Mouse (Mus musculus) urinary bladder, postnatal 25 days (tissue): ENCODE results near the gene Il11ra1.
"Not testable (repeated sequence)": the region's sequence is repeated elsewhere in the genome, so short reads cannot be mapped to it uniquely, and the experiment has no call there.

Experiments used
- DNase-seq: peaks from one replicate; pipeline ENCODE4 v3.0.0; 2022; ENCODE audit warnings: low spot score

The Il11ra1 gene

DNA sequence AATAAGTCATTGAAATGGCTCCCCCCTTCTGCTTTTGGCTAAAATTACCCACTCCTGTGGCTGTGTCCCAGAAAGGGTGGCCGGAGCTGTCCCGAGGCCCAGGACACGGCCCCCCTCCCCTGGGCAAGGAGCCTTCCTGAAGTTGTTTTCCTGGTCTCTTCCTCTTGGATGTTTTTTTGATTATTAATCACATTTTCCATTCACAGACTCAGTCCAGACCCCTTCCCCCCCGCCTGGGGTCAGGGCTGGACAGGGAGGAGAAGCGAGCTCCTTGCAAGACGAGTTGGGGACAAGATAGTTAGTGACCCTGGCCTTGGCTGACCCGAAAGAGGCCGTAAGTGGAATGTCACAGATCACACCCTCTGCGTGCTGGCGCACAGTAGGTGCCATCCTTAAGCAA is at the start of gene Il11ra1:
Gene Il11ra1, plus strand, starts transcription at position 207 of the 400 bp plus-strand sequence.
- DNase-seq, result not testable (repeated sequence)

- DNase-seq, result peak; percentile 79
Observed at GRCm38 (mm10) chr4:41653296-41653695, 46.5 kb upstream of the Il11ra1 start.

- no peak for DNase-seq
Observed at GRCm38 (mm10) chr4:41653730-41654129, 46.1 kb upstream of the Il11ra1 start.

DNA sequence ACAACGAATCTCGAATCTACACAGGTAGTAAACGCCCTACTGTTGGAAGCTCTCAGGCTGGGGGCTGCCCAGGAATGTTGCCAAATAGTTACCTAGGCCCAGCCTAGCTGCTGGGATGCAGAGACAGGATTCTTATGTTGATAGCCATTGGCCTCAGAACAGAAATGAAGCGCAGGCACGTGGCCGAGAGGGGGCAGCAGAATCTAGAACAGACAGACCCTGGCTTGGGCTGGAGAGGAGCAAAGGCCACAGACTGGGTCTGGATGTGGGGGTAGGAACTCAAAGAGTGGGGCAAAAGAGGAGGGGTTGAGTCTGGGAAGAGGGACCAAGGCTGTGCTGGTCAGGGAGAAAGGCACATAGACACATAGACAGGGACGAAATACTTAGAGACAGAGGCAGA is 45.6 kb upstream of the Il11ra1 start:
- DNase-seq, result peak; percentile 57

DNA sequence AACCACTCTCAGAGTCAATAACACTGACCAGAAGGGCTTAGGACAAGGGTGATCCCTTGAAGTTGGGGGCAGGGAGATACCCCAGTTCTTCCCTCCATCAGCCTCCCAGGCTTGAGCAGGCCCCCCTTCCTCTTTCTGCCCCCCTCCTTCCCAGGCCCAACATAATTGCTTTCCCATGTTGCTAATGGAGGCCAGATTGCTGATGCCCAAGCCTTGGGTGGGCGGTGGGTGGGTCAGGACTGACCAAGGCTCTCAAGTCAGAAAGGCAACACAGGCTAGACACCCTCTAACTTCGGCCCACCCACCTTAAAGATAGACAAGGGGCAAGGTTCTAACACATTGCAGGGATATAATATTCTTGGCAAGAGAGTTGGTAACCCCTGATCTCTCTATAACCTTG is 44.3 kb upstream of the Il11ra1 start:
- DNase-seq, result no peak

DNA sequence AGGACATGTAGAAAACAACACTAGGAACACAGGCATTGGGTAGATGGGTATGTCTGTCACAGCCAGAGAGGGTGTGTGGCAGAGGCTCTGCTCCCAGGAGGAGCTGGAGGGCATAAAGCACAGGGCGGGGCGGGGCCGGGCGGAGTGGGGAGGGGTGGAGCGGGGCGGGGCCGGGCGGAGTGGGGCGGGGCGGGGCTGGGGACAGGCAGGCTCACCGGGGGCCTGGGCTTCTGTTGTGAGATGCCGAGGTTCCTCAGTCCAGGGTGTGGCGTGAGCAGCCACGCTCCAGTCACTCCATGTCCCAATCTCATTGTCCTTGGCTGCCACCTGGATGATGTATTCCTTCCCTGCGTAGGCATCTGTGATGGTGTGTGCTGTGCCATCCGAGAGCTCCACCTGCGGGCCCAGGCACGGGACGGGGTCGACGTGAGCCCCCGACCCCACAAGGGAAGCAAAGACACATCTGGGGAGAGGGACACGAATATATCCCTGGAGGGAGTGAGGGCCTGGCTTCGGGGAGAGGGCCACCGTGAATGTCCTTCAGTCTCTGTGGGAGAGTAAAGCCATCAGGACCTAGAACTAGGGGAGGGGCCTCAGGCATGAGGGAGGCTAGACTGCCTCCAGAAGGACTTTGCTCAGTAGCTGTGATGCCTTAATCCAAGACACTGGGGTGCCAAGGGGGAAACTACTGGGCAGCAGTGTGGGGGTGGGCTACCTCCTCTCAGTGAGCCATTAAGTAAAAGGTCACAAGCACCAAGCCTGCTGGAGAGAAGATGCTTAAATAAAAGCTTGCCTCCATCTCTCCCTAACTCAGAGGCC is 41.0 kb upstream of the Il11ra1 start:
- no peak for DNase-seq

- DNase-seq, result no peak
Observed at GRCm38 (mm10) chr4:41659556-41659955, 40.2 kb upstream of the Il11ra1 start.

DNA sequence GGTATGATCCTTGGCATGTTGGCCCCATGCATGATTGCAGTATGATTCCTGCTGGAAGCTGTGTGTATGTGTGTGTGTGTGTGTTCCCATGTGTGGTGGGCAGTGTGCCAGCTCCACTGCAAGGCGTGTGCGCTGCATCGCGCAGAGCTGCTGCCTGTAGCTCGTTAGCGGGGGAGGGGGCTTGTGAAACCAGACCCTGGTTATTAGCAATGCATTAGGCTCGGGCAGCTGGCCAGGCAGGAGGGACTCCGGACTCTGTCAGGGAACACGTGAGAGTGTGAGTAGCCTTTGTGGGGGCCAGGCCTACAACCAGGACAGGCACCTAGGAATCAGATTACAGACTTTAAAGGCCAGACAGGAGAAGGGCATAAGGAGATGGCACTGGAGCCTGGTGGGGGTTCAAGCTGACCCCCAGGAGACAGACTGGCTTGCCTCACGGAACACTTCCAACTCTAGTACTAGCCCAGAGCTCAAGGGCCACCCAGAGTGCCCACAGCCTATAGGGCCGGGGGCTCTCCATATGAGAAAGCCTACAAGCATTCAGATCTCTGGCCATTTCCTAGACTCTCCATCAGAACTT is 38.8 kb upstream of the Il11ra1 start:
- DNase-seq, result no peak

DNA sequence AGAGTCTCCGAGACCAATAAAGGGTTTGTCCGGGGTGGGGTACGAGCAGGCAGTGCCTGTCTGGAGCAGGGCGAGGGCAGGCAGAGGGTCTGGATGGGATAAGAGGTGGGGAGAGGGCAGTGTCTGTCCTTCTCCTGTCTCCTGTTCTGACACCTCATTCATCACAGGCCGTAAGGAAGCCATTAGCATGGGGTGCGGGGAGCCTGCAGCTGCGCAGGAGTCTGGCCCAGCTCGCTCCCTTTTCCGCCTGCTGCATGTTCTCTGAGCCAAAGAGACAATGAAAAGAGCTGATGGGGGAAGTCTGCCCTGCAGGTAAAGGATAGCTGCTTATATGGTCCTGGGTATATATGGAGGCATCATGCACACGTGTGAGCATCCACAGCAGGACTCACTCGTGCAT is 37.1 kb upstream of the Il11ra1 start:
- no peak for DNase-seq

GRCm38 (mm10) chr4:41663614-41664013 is 36.2 kb upstream of the Il11ra1 start:
- DNase-seq, result no peak

GRCm38 (mm10) chr4:41664533-41664932 is 35.3 kb upstream of the Il11ra1 start:
- DNase-seq, result no peak

- no peak for DNase-seq
Observed at GRCm38 (mm10) chr4:41665009-41665675, 34.6 kb upstream of the Il11ra1 start.

GRCm38 (mm10) chr4:41666646-41667045 is 33.1 kb upstream of the Il11ra1 start:
- DNase-seq, result no peak

- no peak for DNase-seq
Observed at GRCm38 (mm10) chr4:41670836-41671235, 29.0 kb upstream of the Il11ra1 start.

DNA sequence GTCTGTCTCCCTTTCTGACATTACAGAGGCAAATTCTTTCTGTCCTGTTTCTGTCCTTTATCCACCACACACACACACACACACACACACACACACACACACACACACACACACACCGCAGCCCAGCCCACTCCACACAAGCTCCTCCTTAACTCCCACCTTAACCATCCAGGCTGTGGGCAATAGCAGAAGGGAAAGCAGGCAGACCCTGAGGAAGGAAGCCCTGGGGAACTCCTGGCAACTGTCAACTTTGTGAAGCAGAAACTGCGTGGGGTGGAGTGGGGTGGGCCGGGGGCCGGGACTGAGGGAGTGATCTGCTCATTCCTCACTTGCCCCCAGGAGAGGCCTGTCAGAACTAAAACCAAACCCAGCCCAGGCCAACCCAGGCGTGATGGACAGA is 28.3 kb upstream of the Il11ra1 start:
- DNase-seq, result no peak

DNA sequence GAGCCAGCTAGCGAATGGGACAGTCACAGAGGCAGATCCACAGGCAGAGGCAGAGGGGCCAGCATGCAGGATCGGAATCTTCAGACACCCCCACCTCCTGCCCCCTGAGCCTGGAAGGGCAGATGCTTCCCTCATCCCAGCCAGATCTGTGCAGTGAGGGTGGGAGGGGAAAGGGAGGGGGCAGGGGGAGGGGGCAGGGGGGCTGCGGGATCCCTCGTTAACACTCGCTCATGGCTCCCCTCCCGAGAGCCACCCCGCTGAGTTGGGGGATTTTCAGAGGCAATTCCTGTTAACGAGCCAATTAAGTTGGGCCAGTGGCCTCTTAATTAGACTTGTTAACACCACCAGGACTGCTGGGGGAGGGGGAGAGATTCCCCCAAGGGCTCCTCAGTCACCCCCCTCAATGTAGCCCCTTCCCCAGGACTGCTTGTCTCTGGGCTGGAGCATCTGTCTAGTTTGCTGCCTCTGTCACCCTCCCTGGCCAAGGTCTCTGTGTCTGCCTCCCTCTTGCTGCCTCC is 27.8 kb upstream of the Il11ra1 start:
- no peak for DNase-seq

GRCm38 (mm10) chr4:41672522-41672963 is 27.2 kb upstream of the Il11ra1 start:
- DNase-seq, result no peak

- DNase-seq, result no peak
Observed at GRCm38 (mm10) chr4:41673186-41673585, 26.6 kb upstream of the Il11ra1 start.

DNA sequence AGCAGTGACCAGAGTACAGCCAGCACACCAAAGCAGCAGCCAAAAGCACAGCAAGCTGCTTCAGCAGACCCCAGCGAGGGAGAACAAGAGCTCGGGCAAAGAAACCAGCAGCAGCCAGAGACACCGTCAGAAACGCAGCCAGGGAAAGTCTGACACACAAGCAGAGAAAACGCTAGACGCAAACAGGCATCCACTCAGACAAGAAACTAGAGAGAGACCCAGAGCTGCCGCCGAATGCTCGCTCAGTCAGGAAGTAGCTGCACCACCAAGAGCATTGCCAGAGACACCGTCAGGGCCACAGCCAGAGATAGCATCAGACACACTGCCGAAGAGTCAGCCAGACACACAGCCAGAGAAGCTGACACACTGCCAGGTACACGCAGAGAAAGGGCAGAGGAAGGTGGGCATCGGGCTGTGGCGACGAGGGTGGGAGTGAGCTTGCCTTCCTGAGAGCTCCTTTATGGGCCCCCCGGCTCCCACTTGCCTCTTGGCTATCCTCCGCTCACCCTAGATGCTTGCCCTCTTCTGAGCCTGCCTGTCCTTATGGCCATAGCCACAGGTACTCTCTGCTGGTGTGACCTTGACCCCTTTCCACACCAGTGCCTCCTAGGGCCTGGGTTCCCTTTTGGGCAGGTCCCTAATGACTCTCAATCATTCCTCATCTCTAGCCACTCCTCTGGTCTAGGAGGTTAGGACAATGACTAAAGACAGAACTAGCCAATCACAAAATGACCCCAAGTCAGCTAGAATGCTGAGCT is 23.4 kb upstream of the Il11ra1 start:
- no peak for DNase-seq

GRCm38 (mm10) chr4:41677006-41677629 is 22.7 kb upstream of the Il11ra1 start:
- no peak for DNase-seq

GRCm38 (mm10) chr4:41678863-41679262 is 20.9 kb upstream of the Il11ra1 start:
- no peak for DNase-seq

DNA sequence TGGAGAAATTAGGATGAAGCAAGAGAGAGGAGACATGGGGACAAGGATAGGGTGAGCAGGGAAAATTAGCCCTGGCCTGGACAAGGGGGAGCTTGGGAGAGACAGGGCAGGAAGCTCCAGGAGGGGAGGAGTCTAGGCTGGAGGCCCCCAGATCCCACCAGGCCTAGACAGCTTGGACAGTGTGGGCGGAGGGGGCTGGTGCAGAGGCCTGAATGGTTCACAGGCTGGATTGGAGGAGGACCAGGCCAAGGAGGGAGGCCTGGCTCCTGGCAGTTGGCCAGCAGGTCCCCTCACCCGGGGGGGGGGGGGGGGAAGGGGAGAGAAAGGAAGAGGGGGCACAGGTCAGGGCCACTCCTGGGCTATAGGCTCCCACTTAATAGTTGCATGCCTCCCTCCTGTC is 20.5 kb upstream of the Il11ra1 start:
- DNase-seq, result no peak
